Mouse (Mus musculus): ENCODE data around the gene Ube2v1. TPM values are rescaled to one million over a fixed set of nuclear protein-coding genes. Genes with fewer than 3 reads are reported as not detected.

Ube2v1 gene
- 414 and 416 TPM in 2 replicates for polyA plus RNA-seq (2016; fragmentation: Nextera tagmentation; extraction: Ambion mirVana)

GRCm38 (mm10) chr2:167631591-167632448 is at the start of gene Ube2v1:
Gene Ube2v1 (minus strand): TSS chr2:167632095.
- DNase-seq (ENCODE audit: extremely low spot score, low spot score) = peak; percentile 97
- Histone ChIP-seq H3K27me3 (ENCODE audit: poor library complexity, severe bottlenecking) (no peaks in the 10 kb centered on the region), H3K4me3 (peak within 1 kb of the TSS; percentile 89), H3K4me1 (peaks cover 68% of the 10 kb centered on the region), H3K27ac (peak within 1 kb of the TSS; percentile 99), H3K36me3 (replicated peaks) (peaks cover 32% of the 10 kb centered on the region), H3K9me3 (no peaks in the 10 kb centered on the region)
- under 1% methylated on average over 86 of the region's 87 CpGs for WGBS

DNA sequence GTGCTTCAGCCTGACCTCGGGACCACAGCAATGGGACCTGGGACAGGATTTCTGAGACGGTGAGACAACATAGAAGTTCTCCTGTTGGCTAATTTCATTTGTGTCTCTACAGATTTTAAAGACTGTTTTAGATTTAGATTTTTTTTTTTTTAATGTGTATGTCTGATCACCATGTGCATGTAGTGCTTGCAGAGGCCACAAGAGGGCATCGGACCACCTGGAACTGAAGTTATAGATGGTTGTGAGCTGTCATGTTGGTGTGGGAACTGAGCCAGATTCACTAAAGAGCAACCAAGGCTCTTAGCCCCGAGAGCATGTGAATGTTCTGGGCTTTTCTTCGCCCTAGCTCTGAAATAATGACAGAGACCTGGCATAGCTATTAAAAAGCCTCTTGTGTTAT is 48.8 kb upstream of the Ube2v1 start:
- WGBS = 58% methylated on average over 5 of the region's 5 CpGs
- Histone ChIP-seq H3K9me3 (no peaks in the 10 kb centered on the region), H3K27me3 (ENCODE audit: poor library complexity, severe bottlenecking) (peaks cover 11% of the 10 kb centered on the region), H3K27ac (no peak overlapping the region), H3K36me3 (replicated peaks) (no peaks in the 10 kb centered on the region), H3K4me3 (no peak overlapping the region), H3K4me1 (peaks cover 5% of the 10 kb centered on the region; the same call in 1 of the 2 replicates)
- peak; percentile 53 for DNase-seq (ENCODE audit: extremely low spot score, low spot score)

DNA sequence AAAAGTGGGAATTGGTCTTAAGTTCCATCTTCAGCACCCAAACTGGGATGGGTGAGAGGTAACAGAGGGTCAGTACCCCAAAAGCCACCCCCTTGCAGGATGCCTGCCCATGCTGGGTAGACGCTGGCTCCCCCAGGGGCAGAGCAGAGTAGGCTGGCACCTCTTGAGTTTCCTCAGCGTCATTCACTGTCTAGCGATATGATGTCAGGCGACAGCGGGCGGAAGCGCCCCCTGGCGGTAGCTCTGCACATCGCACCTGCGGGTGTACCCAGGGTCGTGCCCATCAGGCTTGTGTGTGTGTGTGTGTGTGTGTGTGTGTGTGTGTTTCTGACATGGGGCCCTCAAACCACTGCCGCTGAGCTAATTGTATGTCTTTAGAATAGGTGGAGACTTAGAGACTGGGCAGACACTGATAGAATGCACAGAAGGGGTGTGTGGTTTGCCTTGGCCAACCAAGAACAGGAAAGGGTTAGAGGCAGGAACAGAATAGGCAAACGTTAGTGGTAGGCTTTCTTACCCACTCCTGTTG is 48.1 kb upstream of the Ube2v1 start:
- no peak overlapping the region for H3K27ac ChIP-seq
- no peaks in the 10 kb centered on the region for H3K9me3 ChIP-seq
- 4% methylated on average over 13 of the region's 13 CpGs for WGBS
- peaks cover 5% of the 10 kb centered on the region; the same call in 1 of the 2 replicates for H3K27me3 ChIP-seq (ENCODE audit: poor library complexity, severe bottlenecking)
- peak; percentile 80 for DNase-seq (ENCODE audit: extremely low spot score, low spot score)
- H3K36me3 ChIP-seq (replicated peaks) = no peaks in the 10 kb centered on the region
- H3K4me1 ChIP-seq = peaks cover 11% of the 10 kb centered on the region; the same call in 1 of the 2 replicates
- H3K4me3 ChIP-seq = no peak overlapping the region

DNA sequence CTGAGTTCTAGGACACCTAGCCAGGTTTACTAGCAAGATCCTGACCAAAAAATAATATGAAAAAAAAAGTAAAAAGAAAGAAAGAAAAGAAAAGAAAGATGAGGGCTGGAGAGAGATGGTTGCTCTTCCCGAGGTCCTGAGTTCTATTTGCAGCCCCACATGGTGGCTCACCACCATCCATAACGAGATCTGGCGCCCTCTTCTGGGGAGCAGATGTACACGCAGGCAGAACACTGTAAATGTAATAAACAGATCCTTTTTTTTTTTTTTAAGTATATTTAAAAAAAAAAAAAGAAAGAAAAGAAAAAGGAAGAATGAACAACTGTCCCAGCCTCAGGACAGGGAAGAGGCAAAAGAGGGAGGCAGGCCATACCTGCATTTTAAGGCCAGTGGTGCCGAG is 46.7 kb upstream of the Ube2v1 start:
- no peak overlapping the region for H3K27ac ChIP-seq
- H3K4me1 ChIP-seq = peaks cover 11% of the 10 kb centered on the region; the same call in 1 of the 2 replicates
- H3K4me3 ChIP-seq = no peak overlapping the region
- H3K27me3 ChIP-seq (ENCODE audit: poor library complexity, severe bottlenecking) = peaks cover 5% of the 10 kb centered on the region; the same call in 1 of the 2 replicates
- no peaks in the 10 kb centered on the region for H3K36me3 ChIP-seq (replicated peaks)
- WGBS = 49% methylated on average over 5 of the region's 5 CpGs
- no peaks in the 10 kb centered on the region for H3K9me3 ChIP-seq
- DNase-seq (ENCODE audit: extremely low spot score, low spot score) = no peak

- H3K27ac ChIP-seq = no peak overlapping the region
- WGBS = 41% methylated on average over 14 of the region's 14 CpGs
- peaks cover 24% of the 10 kb centered on the region; the same call in 1 of the 2 replicates for H3K4me1 ChIP-seq
- DNase-seq (ENCODE audit: extremely low spot score, low spot score) = no peak
- no peak overlapping the region for H3K4me3 ChIP-seq
- H3K27me3 ChIP-seq (ENCODE audit: poor library complexity, severe bottlenecking) = no peaks in the 10 kb centered on the region
- no peaks in the 10 kb centered on the region for H3K9me3 ChIP-seq
- no peaks in the 10 kb centered on the region for H3K36me3 ChIP-seq (replicated peaks)
Observed at GRCm38 (mm10) chr2:167675120-167675909, 43.4 kb upstream of the Ube2v1 start.

- Histone ChIP-seq H3K27me3 (ENCODE audit: poor library complexity, severe bottlenecking) (no peaks in the 10 kb centered on the region), H3K4me3 (no peak overlapping the region), H3K27ac (no peak overlapping the region), H3K9me3 (no peaks in the 10 kb centered on the region), H3K36me3 (replicated peaks) (no peaks in the 10 kb centered on the region), H3K4me1 (peaks cover 19% of the 10 kb centered on the region; the same call in 1 of the 2 replicates)
- no peak for DNase-seq (ENCODE audit: extremely low spot score, low spot score)
- 41% methylated on average over 13 of the region's 13 CpGs for WGBS
Observed at GRCm38 (mm10) chr2:167672212-167672685, 40.4 kb upstream of the Ube2v1 start.

- DNase-seq (ENCODE audit: extremely low spot score, low spot score) = no peak
- H3K27me3 ChIP-seq (ENCODE audit: poor library complexity, severe bottlenecking) = no peaks in the 10 kb centered on the region
- no peaks in the 10 kb centered on the region for H3K9me3 ChIP-seq
- no peak overlapping the region for H3K4me3 ChIP-seq
- H3K27ac ChIP-seq = no peak overlapping the region
- no peaks in the 10 kb centered on the region for H3K36me3 ChIP-seq (replicated peaks)
- 87% methylated on average over 5 of the region's 5 CpGs for WGBS
- H3K4me1 ChIP-seq = peaks cover 19% of the 10 kb centered on the region; the same call in 1 of the 2 replicates
Observed at GRCm38 (mm10) chr2:167671101-167671633, 39.3 kb upstream of the Ube2v1 start.

DNA sequence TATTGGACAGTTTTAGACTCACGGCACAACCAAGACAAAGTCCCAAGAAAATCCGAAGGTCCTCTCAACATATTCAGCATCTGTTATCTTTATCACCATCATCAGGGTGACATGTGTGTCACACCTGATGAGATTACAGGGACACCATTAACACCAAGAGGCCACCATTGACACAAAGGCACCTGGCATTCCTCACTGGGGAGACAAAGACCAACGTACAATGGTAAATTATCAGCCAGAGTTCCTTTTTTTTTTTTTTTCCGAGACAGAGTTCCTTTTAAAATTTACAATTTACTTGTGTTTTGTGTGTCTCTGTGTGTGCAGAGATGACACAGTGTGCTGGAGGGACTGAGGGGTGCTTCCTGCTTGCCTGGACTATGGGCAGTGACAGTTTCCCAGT is 37.5 kb upstream of the Ube2v1 start:
- peaks cover 14% of the 10 kb centered on the region; the same call in 1 of the 2 replicates for H3K4me1 ChIP-seq
- WGBS = 87% methylated on average over 4 of the region's 4 CpGs
- DNase-seq (ENCODE audit: extremely low spot score, low spot score) = no peak
- no peak overlapping the region for H3K4me3 ChIP-seq
- no peaks in the 10 kb centered on the region for H3K9me3 ChIP-seq
- no peaks in the 10 kb centered on the region for H3K27me3 ChIP-seq (ENCODE audit: poor library complexity, severe bottlenecking)
- no peaks in the 10 kb centered on the region for H3K36me3 ChIP-seq (replicated peaks)
- H3K27ac ChIP-seq = no peak overlapping the region

GRCm38 (mm10) chr2:167668426-167668825 is 36.5 kb upstream of the Ube2v1 start:
- no peaks in the 10 kb centered on the region for H3K36me3 ChIP-seq (replicated peaks)
- peaks cover under 1% of the 10 kb centered on the region; the same call in 1 of the 2 replicates for H3K27me3 ChIP-seq (ENCODE audit: poor library complexity, severe bottlenecking)
- no peak overlapping the region for H3K27ac ChIP-seq
- H3K4me1 ChIP-seq = peaks cover 14% of the 10 kb centered on the region; the same call in 1 of the 2 replicates
- no peaks in the 10 kb centered on the region for H3K9me3 ChIP-seq
- no peak for DNase-seq (ENCODE audit: extremely low spot score, low spot score)
- 90% methylated on average over 5 of the region's 5 CpGs for WGBS
- H3K4me3 ChIP-seq = no peak overlapping the region

DNA sequence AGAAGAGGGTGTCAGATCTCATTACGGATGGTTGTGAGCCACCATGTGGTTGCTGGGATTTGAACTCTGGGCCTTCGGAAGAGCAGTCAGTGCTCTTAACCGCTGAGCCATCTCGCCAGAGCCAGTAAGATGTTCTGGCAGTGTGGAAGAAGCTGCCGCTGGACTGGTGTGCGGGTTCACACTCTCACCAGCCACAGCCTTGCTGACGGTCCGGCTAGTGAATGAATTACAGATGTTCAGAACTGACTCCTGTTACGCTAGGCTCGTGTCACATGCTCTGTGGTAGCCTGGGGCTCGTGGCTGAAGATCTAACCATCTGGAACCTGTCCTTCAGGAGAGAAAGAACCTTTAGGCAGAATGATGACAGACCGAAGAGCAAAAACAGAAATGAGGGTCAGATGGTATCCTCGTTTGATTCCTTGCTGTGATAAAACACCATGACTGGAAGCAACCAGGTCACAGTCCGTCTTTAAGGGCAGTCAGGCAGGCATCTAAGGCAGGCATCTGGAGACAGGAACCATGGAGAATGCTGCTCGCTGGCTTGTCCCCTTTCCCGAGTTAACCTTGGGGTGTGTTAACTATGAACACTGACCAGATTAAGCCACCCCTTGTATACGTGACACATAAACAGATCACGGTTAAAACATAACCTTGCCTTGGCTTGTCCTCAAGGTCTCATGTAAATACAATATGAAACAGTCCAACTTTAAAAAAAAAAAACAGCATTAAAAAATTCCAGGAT is 34.2 kb upstream of the Ube2v1 start:
- Histone ChIP-seq H3K27ac (no peak overlapping the region), H3K4me3 (no peak overlapping the region), H3K9me3 (no peaks in the 10 kb centered on the region), H3K27me3 (ENCODE audit: poor library complexity, severe bottlenecking) (peaks cover 17% of the 10 kb centered on the region), H3K36me3 (replicated peaks) (no peaks in the 10 kb centered on the region), H3K4me1 (peaks cover 11% of the 10 kb centered on the region)
- DNase-seq (ENCODE audit: extremely low spot score, low spot score) = no peak
- WGBS = 83% methylated on average over 18 of the region's 18 CpGs

DNA sequence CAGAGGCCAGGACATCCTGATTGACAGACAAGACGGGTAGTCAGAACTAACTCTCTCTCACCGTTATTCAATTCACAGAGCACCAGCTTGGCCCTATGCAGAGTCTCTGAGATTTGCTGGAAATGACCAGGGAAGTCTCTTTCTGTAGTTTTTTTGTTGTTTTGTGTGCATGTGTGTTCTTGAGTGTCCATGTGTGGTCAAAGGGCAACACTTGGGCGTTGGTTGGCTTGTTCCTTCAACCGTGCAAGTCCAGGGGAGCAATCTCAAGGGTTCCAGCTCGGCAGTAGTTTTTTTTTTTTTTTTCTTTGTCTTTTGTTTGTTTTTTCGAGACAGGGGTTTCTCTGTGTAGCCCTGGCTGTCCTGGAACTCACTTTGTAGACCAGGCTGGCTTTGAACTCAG is 30.8 kb upstream of the Ube2v1 start:
- WGBS = 59% methylated on average over 6 of the region's 6 CpGs
- H3K27me3 ChIP-seq (ENCODE audit: poor library complexity, severe bottlenecking) = peaks cover 17% of the 10 kb centered on the region
- no peaks in the 10 kb centered on the region for H3K9me3 ChIP-seq
- H3K27ac ChIP-seq = no peak overlapping the region
- DNase-seq (ENCODE audit: extremely low spot score, low spot score) = no peak
- peak overlapping the region; percentile 89; the same call in 1 of the 2 replicates for H3K4me3 ChIP-seq
- peaks cover 44% of the 10 kb centered on the region for H3K4me1 ChIP-seq
- peaks cover 8% of the 10 kb centered on the region for H3K36me3 ChIP-seq (replicated peaks)

All from forebrain, embryonic 10.5 days (tissue).